Mouse (Mus musculus): Measurements from ENCODE around the gene Gm17469. TPM values are rescaled to one million over a fixed set of nuclear protein-coding genes. Genes with fewer than 3 reads are reported as not detected.
"Not testable (repeated sequence)": the region's sequence is repeated elsewhere in the genome, so short reads cannot be mapped to it uniquely, and the experiment has no call there.

Gm17469 gene
- total RNA-seq (2021), result not detected
- not detected in 2 replicates for polyA plus RNA-seq (2012; rRNA removed)
- long read RNA-seq, result 0 reads

- DNase-seq, result not testable (repeated sequence)
Observed at GRCm38 (mm10) chrX:124629593-124629992, at the start of gene Gm17469. TSS of gene Gm17469 (plus strand) at chrX:124629893.

Other genes starting within 250 kb of the Gm17469 start
- gene Gm17584, start 129.3 kb upstream of the Gm17469 start, total RNA-seq (2021), result not detected
- not detected in 2 replicates for gene Gm17584, start 129.3 kb upstream of the Gm17469 start, polyA plus RNA-seq (2012; rRNA removed)

All from adrenal gland, adult 2 months (tissue).